Mouse (Mus musculus): ENCODE data around the gene Rbfox3.

Gene Rbfox3

DNA sequence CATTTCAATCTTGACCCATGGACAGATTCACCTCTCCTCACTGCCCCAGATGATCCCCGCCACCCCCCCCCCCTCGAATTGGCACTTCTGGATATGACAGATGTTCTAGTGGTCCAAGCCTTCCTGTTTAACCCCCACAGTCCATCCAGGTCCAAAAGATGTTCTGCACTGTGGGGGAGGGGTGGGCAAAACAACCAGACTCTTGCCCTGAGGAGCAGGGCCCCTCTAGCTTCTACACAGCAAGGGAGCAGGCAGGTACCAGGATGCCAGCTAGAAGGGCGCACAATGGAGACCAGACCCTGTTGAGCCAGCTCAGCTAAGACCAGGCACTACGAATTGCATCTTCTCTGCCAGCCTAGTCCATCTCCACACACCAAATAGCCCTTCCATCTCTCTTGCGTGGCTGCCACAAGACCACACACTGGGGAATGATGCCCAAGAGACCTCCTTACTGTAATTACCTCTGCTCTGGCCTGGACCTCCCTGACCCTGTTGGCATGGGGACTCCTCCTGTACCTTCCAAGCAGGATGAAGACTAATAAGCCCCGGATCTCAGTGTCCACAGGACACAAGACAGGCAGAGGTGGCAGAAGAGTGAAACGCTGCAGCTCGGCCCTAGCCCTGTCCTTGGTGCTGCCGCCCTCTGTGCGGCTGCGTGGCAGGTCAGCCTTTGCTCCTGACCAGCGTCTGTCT, 5.1 kb downstream of the Rbfox3 start:
- DNase-seq (ENCODE audit: low spot score in 2 of 2) = no peak

DNA sequence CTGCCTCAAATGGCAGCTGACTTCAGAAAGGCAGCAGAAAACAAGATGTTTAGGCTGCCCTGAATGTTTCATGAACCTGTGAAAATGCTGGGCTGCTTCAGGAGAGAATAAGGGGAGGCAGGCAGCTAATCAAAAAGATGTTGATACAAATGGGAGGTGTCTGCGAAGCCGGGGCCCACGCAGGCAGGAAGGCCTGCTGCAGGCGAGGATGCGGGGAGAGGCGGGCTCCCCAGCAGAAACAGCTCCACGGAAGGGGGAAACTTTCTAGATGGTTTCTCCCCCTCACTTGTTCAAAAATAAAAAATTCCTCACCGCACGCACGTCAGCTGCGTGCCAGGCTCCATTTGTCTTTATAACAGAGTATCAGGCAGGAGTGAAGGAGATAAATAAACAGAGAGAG, 5.7 kb downstream of the Rbfox3 start:
- no peak for DNase-seq (ENCODE audit: low spot score in 2 of 2)

GRCm38 (mm10) chr11:118904253-118904652, 7.1 kb downstream of the Rbfox3 start:
- no peak for DNase-seq (ENCODE audit: low spot score in 2 of 2)

DNA sequence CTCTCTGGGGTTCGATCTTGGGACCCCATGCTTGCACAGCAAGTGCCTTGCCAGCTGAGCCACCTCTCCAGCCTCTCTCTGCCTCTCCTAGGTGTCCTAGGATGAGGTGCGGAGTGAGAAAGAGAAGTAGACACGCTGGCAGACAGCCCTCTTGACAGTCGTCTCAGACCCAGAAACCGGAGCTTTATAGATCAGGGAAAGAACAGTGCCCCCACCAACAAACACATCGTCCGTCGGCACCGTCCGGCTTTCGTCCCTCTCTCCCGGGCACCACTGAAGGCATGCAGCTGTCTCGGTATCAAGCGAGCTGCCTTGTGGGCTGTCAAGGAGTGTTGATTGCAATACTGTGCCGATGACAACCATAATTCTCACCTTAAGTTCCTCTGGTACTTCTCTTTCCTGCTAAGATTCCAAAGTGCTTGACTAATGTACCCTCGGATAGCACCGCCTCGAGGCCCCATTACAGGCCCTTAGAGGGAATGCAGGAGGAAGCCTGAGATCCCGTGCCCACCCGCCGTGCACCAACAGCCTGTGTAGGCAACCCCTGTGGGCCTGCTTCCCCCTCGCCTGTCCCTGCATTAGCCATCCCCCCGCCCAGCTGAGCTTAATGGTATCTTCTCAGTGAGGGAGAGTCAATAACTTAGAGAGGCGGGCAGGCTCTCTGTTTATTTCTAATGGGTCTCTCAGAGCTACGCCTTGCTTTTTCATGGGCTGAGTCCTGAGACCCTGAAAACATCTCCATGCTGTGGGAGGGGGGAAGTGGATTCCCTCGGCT, 11.4 kb downstream of the Rbfox3 start:
- DNase-seq (ENCODE audit: low spot score in 2 of 2) = no peak

GRCm38 (mm10) chr11:118898643-118899042, 12.8 kb downstream of the Rbfox3 start:
- no peak for DNase-seq (ENCODE audit: low spot score in 2 of 2)

- DNase-seq (ENCODE audit: low spot score in 2 of 2) = no peak
Measured at GRCm38 (mm10) chr11:118898156-118898555, 13.2 kb downstream of the Rbfox3 start.

GRCm38 (mm10) chr11:118897114-118897841, 14.1 kb downstream of the Rbfox3 start:
- no peak for DNase-seq (ENCODE audit: low spot score in 2 of 2)

DNA sequence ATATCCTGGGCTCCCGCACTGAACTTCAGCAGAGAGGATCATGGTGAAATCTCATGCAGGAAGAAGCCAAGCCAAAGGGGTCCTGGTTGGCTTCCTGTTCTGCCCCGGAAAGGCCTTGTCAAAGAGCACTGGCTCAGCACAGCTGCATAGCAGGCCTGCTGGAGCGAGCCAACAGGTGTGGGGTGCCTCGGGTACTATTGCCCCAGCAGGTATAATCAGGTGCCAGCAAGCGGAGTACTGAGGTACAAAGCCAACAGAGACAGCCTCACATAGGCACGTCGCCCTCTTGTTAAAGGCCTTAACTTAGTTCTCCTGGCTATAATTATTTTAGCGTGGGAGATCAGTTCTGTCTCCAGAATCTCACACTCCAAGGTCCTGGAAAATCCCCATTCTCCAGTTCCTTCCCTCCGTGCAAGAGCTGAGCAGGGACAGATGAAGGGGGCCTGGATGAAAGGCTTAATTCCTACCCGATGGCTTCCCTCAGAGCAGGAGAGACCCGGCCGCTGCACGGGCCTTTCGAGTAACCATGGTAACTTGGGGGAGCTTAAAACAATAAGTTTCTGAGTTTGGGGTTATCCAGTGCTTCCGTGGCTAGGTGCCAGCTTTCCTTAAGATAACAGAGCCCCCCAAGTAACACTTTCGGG, 15.2 kb downstream of the Rbfox3 start:
- no peak for DNase-seq (ENCODE audit: low spot score in 2 of 2)

DNA sequence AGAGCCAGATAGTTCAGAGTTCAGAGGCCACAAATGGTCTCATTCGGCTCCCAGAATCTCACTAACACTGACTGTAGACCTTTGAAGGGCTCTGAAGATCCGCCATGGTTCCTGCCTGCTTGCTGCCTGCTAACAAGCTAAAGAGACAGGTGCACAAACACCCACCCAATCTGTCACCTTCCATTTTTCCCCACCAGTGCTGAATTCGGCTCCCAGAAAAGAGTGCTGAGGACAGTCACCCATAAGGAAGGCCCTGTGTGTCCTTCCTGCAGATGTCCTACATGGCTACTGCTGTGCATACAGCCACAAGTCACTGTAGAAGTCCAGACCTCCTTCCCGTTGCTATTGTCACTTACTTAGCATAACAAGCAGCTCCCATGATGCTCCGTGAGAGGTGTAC, 16.6 kb downstream of the Rbfox3 start:
- DNase-seq (ENCODE audit: low spot score in 2 of 2) = no peak

GRCm38 (mm10) chr11:118894196-118894595, 17.2 kb downstream of the Rbfox3 start:
- no peak for DNase-seq (ENCODE audit: low spot score in 2 of 2)

- DNase-seq (ENCODE audit: low spot score in 2 of 2) = no peak
Measured at GRCm38 (mm10) chr11:118892876-118893275, 18.5 kb downstream of the Rbfox3 start.

DNA sequence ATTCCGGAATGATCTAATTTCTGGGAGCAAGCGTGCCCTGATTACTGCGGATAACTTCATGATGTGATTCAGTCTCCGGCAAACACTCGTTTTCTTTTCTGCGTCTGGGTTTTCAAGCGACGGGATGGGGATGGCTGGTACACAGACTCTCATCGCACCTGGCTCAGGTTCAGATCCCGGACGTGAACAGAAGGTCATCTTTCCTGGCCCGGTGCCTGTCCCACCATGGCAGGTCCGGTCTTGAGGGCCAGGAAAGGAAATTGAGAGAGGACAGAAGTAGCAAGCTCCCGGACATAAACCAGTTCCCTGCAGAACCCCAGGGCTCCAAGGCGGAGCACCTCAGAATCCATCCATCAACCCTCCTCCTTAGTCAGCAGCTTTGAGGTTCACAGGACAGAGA, 19.9 kb downstream of the Rbfox3 start:
- no peak for DNase-seq (ENCODE audit: low spot score in 2 of 2)

DNA sequence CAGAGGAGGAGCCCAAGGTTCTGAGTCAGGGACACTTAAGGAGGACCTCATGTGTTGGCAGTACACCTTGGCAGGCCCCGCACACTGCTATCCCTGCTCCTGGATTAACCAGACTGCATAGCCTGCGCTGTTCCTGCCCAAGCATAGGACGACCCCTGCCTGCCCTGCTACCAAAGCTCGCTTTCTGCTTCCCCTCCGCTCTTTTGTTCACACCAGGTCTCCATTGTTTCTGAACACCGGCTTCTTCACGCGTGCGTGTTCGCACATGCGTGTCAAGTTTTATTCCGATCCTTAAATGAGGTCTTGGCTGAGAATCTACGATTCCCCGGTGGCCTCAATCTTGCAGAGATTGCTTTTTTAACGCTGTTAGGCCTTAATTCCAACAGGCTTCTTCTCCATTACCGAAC, 20.4 kb downstream of the Rbfox3 start:
- DNase-seq (ENCODE audit: low spot score in 2 of 2) = no peak

- DNase-seq (ENCODE audit: low spot score in 2 of 2) = no peak
Measured at GRCm38 (mm10) chr11:118890474-118890873, 20.9 kb downstream of the Rbfox3 start.

DNA sequence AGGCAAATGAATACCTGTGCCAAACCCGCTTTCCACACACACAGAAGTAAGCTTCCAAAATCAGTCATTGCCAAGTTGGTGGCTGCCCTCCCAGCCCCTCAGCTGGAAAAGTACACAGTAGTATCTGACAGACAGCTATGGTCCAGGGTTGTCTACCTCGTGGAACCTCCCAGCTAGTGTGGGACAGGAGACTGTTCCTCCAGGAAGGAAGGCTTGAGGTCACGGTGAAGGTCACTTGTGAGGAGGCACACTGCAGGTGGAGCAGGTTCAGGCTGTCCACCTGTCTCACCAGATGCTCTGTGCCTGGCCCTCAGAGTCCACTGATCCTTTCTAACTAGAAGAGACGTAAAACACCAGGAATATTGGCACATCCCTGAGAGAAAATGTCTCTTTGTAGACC, 21.9 kb downstream of the Rbfox3 start:
- no peak for DNase-seq (ENCODE audit: low spot score in 2 of 2)

DNA sequence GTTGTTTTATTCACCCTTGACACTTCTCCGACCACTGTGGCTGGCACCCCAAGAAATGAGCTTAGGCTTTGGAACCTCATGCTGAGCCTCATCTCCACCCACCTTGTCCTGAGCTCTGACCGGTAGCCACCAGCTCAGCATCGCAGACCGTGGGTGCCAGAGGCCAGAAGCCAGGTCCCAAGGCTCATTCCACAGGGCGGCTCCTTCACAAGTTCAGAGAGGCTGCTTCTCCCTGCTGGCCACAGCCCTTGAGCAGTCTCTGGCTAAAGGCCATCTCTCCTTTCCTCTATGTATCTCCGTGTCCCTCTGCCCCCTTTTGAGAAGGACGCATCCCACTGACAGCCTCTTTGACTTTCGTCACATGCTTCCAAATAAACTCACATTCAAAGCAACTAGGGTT, 23.0 kb downstream of the Rbfox3 start:
- DNase-seq (ENCODE audit: low spot score in 2 of 2) = no peak

- DNase-seq (ENCODE audit: low spot score in 2 of 2) = no peak
Measured at GRCm38 (mm10) chr11:118887206-118887605, 24.2 kb downstream of the Rbfox3 start.

DNA sequence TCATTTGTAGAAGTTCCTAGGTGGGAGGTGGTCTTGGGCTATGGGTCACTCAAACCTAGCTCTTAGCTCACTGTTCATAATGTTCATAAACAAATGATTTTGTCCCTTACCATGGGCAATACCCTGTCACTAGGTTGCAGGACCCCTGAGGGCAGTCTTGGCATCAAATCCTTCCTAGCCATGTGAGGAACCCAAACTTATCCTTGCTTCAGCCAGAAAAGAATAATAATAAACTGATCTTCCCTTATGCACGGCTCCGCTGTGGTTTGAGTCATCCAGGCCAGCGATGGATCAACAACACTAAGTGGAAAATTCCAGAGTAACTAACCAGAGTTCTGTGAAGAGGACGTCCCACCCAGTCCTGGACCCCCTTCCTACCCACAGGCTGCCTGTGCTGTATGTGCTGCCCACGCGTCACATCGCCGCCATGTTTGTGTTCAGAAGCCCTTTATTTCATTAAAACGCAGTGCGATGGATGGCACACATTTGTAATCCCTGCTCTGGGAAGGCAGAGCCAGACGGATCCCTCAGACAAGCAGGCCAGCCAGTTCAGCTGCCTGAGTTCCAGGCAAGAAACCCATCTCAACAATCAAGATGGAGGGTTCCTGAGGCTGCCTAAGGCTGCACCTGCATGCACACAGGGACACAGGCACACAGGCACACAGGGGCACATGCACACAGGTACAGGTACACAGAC, 25.0 kb downstream of the Rbfox3 start:
- no peak for DNase-seq (ENCODE audit: low spot score in 2 of 2)

DNA sequence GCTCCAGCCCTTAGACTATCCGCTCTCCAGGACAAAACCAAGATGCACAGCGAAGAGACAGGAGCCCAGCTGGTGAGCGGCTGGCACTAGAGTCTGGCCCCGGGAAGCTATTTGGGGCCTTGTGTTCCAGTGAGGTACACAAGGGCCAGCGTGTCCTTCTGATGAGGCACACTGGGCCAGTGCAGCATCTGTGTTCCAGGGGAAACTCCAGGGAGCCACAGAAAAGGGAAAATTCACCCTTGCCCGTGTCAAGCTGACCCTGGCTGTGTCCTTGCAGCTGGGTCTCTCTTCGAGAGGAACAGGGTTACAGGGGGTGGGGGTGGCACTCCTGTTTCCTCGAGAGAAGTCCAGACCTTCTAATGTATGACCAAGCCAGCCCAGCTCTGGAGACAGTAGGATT, 25.8 kb downstream of the Rbfox3 start:
- DNase-seq (ENCODE audit: low spot score in 2 of 2) = no peak

DNA sequence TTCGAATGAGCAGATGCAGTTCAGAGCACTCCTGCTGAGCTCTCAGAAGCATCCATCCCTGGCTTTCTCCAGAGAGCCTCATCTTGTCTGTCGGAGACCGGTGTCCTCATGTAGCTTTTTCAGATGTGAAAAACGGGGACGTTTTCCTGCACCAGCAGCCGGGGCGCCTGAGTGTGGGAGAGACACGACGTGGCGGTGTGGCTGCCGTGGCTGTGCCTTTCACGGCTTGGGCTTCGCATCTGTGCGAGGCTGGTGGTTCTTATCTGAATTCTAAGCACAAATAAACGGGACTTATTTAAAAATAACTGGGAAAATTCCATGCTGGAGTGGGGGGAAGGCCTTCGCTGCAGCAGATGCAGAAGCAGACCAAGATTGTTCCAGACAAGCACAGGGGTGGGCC, 26.3 kb downstream of the Rbfox3 start:
- no peak for DNase-seq (ENCODE audit: low spot score in 2 of 2)

DNA sequence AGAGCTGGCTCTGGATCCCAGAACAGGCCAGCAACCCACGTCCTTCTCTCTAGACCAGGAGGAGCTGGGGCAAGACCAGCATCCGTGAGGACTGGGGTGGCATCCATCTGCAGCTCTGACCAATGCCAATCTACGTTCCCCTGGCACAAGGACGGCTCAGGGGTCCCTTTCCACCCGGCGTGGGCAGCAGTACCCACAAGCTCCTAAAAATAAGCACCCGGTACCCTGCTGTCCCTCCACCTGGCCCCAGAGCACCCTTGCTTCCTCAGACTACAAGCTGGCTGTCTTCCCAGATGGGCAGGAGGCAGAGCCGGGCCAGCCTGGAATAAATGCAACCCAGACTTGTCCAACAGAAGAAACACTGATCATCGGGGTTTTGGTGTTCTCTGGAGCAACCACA, 28.3 kb downstream of the Rbfox3 start:
- no peak for DNase-seq (ENCODE audit: low spot score in 2 of 2)
